Mouse (Mus musculus) left cerebral cortex, postnatal 4 days (tissue): ENCODE data around the gene Pdcd4. TPM values are rescaled to one million over a fixed set of nuclear protein-coding genes. Genes with fewer than 3 reads are reported as not detected.
"Not testable (repeated sequence)": the region's sequence is repeated elsewhere in the genome, so short reads cannot be mapped to it uniquely, and the experiment has no call there.

Experiments
- DNase-seq: peaks from one replicate; pipeline ENCODE4 v3.0.0-alpha.2; 2022
- intact Hi-C: fragments of 180-260 bp; cut with DNase I; formaldehyde crosslinking; loops from one replicate; pipeline ENCODE4 v1.15.1; 2025
- total RNA-seq, 2 experiments: library from RNA; stranded (reverse); gene quantifications; 2 replicates each; pipeline ENCODE4 v1.2.3; 2021

The Pdcd4 gene
- total RNA-seq, 2 experiments from 2014 or later = 64.4 to 67.5 TPM

DNA sequence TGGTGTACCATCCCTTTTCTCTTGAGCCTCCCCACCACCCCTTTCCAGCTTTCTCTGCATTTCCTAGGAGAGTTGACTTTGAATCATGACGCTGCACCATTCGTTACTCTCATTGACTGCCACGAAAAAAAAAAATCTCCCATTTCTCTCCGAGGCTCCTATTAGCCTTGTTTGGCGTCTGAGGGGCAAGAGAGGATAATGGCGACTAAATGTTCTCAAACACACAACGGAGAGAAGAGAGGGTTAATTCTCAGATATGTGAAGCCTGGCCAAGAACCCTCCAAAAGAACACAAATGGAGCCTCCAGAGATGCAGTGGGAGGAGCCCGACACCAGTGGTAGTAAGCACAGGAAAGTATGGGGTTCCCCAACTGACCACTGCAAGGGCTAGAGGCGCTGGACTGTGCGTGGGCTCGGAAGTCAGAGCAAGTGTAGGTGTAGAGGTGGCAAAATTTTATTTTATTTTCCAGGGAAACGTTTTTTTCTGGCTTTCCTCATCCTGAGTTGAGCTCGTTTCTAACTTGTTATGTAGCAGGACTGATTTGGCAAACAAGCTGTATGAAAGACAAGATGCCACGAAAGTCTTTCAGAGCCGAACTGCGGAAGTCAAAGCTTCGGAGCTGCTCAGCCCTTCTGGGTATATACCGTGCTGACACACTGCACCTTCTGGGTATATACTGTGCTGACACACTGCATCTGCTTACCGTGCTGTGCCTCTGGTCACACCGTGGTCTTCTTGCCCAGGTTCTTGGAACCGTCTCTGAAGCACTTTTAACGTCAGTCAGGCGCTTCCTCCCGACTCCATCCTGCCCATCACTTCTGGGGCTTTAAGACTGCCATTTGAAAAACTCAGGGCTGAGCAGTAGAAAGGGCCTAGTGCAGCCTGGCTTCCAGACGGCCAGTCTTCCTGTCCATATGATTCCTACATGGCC, 7.2 kb downstream of the Pdcd4 start:
- intact Hi-C loops = no loop called here
- no peak for DNase-seq

GRCm38 (mm10) chr19:53899941-53900610, 8.0 kb downstream of the Pdcd4 start:
- intact Hi-C loops = loop anchor here (10.0 kb wide), 1 partner anchor 135 kb away; no protein-coding TSS in a partner anchor
- DNase-seq = no peak

DNA sequence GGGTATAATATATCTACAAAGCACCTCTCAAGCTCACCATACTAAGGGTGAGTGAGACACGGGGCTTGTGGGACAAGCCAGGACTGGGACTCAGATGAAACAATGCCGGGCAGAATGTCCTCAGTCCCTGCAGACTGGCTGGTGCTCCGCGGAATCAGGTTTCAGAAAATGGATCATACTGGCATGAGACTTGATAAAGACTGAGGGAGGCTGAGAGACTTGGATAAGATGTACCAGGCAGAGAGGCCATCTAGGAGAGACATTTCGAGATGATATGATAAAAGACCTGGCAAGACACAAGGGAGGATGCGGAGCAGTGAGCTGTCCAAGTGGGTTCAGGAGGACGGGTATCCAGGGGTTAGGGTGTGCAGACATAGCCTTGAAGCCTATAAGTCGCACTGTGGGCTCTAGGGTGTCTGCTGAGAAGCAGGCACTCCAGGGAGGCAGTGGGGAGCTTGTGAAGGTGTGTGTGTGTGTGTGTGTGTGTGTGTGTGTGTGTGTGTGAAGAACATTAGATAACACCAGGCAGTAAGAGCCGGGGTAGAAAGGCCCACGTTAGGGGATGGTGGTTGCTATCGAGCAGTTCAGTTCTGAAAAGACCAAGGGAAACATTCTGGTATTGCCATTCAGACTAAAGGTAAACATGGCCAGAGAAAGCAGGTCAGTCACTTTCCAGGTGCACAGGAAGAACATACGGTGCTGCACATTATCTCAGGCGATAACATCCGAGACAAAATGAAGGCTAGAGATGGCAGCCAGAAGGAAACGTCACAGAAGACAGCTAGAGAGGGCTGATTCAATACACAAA, 10.1 kb downstream of the Pdcd4 start:
- no peak for DNase-seq
- intact Hi-C loops = loop anchor here (10.0 kb wide), 1 partner anchor 137 kb away; no protein-coding TSS in a partner anchor

DNA sequence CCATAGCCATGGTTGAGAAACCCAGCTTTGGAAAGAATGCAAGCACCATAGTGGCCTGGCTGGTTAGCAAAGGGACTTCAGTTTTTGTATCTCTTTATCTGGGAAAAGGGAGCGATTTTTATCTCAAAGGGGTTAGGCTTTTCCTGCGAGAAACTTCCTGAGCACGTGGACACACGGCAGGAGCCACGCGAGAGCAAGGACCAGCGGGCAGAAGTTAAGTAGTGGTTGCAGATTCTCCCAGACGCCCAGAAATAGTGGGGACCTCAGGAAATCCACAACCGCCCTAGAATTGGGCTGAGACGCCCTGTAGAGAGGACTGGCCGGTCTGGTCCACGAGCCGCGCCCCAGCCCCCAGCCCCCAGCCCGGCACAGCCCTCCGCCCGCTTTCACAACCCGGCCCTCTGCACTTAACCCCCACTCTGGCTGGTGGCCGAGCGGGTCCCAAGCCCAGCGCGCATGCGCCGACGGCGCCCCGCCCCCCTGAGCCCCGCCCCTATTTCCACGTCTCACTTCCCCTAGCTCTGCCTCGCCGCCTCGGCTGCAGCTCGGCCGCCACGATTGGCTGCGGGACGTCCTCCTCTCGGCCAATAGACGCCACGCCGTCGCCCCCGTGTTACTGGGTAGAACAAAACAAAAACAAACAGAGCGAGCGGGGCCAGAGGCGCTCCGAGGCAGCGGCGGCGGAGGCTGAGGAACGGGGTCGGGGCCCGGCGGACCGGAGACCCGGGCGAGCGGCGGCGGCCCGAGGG, 10.9 kb downstream of the Pdcd4 start:
- DNase-seq = peak; percentile 99

DNA sequence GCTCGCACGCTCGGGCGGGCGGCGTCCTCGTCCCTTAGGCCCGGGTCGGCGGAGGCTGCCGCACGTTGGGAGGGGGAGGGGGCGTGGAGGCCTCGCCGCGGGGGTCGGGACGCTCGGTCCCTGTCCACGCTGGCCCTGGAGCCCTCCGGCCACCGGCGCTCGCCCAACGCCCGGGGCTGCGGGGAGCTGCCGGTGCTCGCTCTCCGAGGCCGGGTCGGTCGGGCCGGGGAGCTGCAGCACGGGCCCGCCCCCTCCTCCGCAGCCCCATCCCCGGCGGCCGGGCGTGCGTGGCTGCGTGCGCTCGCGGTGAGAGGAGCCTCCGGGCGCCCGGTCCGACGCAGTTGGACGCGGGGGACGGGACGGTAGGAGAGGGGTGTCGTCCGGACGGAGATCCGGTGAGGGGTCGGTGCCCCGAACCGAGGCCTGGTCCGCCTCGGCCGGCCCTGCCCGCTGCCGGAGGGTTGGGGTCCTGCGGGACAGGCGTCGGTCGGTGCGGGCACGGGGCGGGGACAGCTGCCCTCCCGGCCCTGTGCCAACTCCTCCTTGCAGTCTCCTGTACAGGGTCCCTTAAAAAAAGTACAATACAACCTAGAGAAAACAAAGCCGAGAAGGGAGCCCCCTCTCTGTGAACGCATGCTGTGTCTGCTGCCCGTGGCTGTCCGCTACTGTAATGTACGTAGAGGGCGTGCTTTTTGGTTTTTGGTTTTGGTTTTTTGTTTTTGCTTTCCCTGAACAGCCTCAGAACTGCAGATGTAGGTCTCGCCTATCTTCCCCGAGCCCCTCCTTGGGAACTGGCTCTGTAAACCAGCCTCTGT, 11.7 kb downstream of the Pdcd4 start:
- intact Hi-C loops = loop anchor here (10.0 kb wide), 1 partner anchor 139 kb away; no protein-coding TSS in a partner anchor
- DNase-seq = peak; percentile 67

More for the DNA sequence above, 10.9 kb downstream of the Pdcd4 start:
- intact Hi-C loops = loop anchor here (10.0 kb wide), 1 partner anchor 138 kb away; no protein-coding TSS in a partner anchor

DNA sequence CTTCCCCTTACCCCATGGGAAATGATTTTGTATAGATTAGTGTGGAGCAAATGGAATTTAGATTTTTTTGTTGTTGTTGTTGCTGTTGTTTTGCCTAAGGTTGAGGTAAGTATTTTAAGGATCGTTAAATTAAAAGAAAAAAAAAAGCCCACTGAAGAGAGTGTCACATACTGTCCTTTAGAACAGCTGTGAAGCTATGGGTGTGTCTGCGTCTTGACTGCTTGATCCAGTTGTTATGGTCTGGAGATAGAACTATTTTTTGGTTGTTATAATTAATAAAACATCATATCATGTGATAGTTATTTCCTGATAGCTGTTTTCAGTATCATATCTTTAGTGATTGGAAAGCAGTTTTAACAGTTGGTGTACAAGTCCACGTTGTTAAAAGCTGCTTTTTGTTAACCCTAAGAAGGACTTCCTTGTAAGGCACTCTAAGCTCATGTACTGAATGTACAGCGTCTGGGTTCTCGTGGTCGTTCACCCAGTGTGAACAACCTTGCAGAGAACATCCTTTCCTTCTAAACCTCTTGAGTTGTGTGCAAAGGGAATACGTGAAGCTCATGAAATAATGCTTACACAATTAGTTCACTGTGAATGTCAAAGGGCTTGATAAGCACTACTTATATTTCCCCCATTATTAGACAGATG, 12.9 kb downstream of the Pdcd4 start:
- intact Hi-C loops = loop anchor here (10.0 kb wide), 1 partner anchor 140 kb away; no protein-coding TSS in a partner anchor

GRCm38 (mm10) chr19:53906033-53906702, 14.1 kb downstream of the Pdcd4 start:
- intact Hi-C loops = loop anchor here (10.0 kb wide), 1 partner anchor 141 kb away; no protein-coding TSS in a partner anchor
- DNase-seq = no peak

More for the DNA sequence above, 12.9 kb downstream of the Pdcd4 start:
- DNase-seq = no peak

DNA sequence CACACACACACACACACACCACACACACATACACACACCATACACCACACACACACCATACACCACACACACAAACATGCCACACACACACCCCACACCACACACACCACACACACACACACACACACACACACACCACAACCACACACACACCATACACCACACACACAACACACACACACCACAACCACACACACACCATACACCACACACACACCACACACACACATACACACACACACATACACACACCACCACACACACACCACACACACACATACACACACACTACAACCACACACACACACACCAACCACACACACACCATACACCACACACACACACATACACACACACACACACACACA, 14.7 kb downstream of the Pdcd4 start:
- not testable (repeated sequence) for DNase-seq
- intact Hi-C loops = loop anchor here (10.0 kb wide), 1 partner anchor 142 kb away; no protein-coding TSS in a partner anchor

- no peak for DNase-seq
- intact Hi-C loops = no loop called here
Observed at GRCm38 (mm10) chr19:53914950-53915349, 22.9 kb downstream of the Pdcd4 start.

DNA sequence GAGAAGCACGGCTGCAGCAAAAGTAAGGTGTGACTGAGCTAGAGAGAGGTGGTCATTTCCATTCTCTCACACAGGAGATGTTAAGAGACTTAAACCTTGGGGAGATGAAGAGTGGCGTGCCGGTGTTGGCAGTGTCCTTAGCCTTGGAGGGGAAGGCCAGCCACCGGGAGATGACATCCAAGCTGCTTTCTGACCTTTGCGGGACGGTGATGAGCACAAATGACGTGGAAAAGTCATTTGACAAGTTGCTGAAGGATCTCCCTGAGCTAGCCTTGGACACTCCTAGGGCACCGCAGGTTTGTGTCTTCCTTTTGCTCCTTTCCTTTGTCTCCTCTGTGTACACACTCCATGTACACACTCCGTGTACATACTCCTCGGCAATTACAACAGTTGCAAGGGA, 27.5 kb downstream of the Pdcd4 start:
- no peak for DNase-seq
- intact Hi-C loops = no loop called here

GRCm38 (mm10) chr19:53921996-53922395, 30.0 kb downstream of the Pdcd4 start:
- DNase-seq = not testable (repeated sequence)
- intact Hi-C loops = loop anchor here (5.0 to 10.0 kb wide), 2 partner anchors 290 to 1153 kb away; no protein-coding TSS in a partner anchor

- peak; percentile 30 for DNase-seq
- intact Hi-C loops = loop anchor here (5.0 to 10.0 kb wide), 2 partner anchors 158 to 1149 kb away; no protein-coding TSS in a partner anchor
Observed at GRCm38 (mm10) chr19:53925338-53925751, 33.3 kb downstream of the Pdcd4 start.

- intact Hi-C loops = loop anchor here (5.0 to 10.0 kb wide), 2 partner anchors 159 to 1148 kb away; no protein-coding TSS in a partner anchor
- no peak for DNase-seq
Observed at GRCm38 (mm10) chr19:53926705-53927104, 34.7 kb downstream of the Pdcd4 start.

- intact Hi-C loops = loop anchor here (5.0 to 10.0 kb wide), 2 partner anchors 162 to 1146 kb away; no protein-coding TSS in a partner anchor
- no peak for DNase-seq
Observed at GRCm38 (mm10) chr19:53929218-53929617, 37.2 kb downstream of the Pdcd4 start.

DNA sequence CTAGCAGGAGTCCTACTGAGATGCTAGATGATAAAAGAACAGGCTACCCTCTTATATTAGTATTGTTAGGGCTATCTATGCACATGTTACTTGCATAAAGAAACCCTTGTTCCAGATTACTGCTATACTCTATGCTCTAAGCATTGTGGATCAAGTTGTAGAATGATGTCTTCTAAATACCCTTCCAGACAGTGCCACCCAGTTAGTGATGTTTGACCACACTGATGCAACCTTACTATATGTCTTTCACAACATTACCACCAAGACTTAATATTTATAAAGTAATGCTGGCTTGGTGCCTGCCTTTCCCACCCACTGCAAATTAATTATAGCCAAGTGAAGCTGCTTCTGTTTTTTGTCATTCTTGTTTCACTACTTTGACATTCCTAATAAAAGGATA, 41.0 kb downstream of the Pdcd4 start:
- intact Hi-C loops = no loop called here
- DNase-seq = no peak

- DNase-seq = no peak
- intact Hi-C loops = no loop called here
Observed at GRCm38 (mm10) chr19:53934046-53934445, 42.0 kb downstream of the Pdcd4 start.

- no peak for DNase-seq
- intact Hi-C loops = no loop called here
Observed at GRCm38 (mm10) chr19:53939467-53939866, 47.4 kb downstream of the Pdcd4 start.
